ENCODE assay signal across 11 mouse cellular contexts in the genomic region with DNA sequence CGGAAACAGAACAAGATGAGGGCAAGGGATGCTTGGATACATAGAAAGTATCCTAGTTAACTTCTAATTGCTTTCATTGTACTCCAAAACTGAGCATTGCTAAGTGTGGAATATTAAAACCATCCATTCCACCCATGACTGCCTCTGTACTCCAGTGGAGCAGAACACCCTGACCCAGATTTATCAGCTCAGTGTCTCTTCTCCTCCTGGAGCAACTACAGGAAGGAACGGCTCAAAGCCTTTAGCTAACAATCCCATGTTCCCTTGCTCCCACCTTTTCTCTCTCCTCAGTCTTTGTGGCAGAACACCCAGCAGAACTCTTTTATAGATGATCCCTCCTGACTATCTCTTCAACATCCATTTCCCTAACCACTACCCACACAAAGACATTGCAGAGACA.
"Had no signal": no experiment of that assay in that cellular context is flagged by ENCODE, and none has a peak within 500 bp of the region (broad histone marks: within the 10 kb centered on the region; RNA-seq: fewer than 3 reads in every experiment).

No protein-coding gene starts in this region.

- DNase-seq: gastrocnemius, adult 2 months; gastrocnemius, postnatal 10 days; gastrocnemius, postnatal 25 days; heart, adult 2 months; heart, postnatal 14 days; heart, postnatal 36 days; kidney, postnatal 10 days; kidney, postnatal 25 days; kidney, postnatal 4 days; liver; liver, embryonic 13.5 days had no signal
